Mouse (Mus musculus) midbrain, embryonic 16.5 days (tissue): Measurements from ENCODE around the gene Tmem121b. TPM values are rescaled to one million over a fixed set of nuclear protein-coding genes. Genes with fewer than 3 reads are reported as not detected.
A peak's percentile ranks its signal among the peaks of the same experiment; 100 is the strongest.

Experiments used
- ATAC-seq: fragments of 200-750 bp; cut with Nextera tagmentation; 2 replicates; pipeline ENCODE4 v1.8.0; 2017; ENCODE audit warnings: moderate TSS enrichment
- H3K27ac ChIP-seq: fragments of 300-500 bp; sonication (generic); 2 replicates; pipeline ENCODE4 v1.5.1; 2014; ENCODE audit warnings: mild to moderate bottlenecking, low read length, mixed read lengths
- H3K27me3 ChIP-seq: fragments of 300-500 bp; sonication (generic); 2 replicates; pipeline ENCODE4 v1.6.1; 2014; ENCODE audit warnings: low read depth, low read length, mixed read lengths; ENCODE audit not compliant: control insufficient read depth, insufficient read depth
- H3K36me3 ChIP-seq: fragments of 300-500 bp; sonication (generic); 2 replicates; pipeline ENCODE4 v1.6.1; 2014; ENCODE audit warnings: mild to moderate bottlenecking, low read length, moderate library complexity, mixed read lengths; ENCODE audit not compliant: control insufficient read depth, insufficient read depth
- H3K4me1 ChIP-seq: fragments of 300-500 bp; sonication (generic); 2 replicates; pipeline ENCODE4 v1.6.1; 2014; ENCODE audit warnings: mild to moderate bottlenecking, low read length, mixed read lengths; ENCODE audit not compliant: control insufficient read depth, insufficient read depth
- H3K4me2 ChIP-seq: fragments of 300-500 bp; sonication (generic); 2 replicates; pipeline ENCODE4 v1.6.1; 2014; ENCODE audit warnings: mild to moderate bottlenecking, low read length, mixed read lengths
- H3K4me3 ChIP-seq: fragments of 300-500 bp; sonication (generic); 2 replicates; pipeline ENCODE4 v1.5.1; 2014; ENCODE audit warnings: low read depth, mild to moderate bottlenecking, low read length, moderate library complexity, mixed read lengths
- H3K9ac ChIP-seq: fragments of 300-500 bp; sonication (generic); 2 replicates; pipeline ENCODE4 v1.6.1; 2014; ENCODE audit warnings: low read depth, low read length, mixed read lengths
- H3K9me3 ChIP-seq: fragments of 300-500 bp; sonication (generic); replicated peaks from 2 replicates; pipeline ENCODE4 v1.6.1; 2014; ENCODE audit warnings: mild to moderate bottlenecking, low read length, mixed read lengths; ENCODE audit not compliant: control insufficient read depth, poor library complexity, severe bottlenecking
- WGBS: fragments of 180-500 bp; shearing (Covaris S2); extraction: QIAGEN DNeasy Blood & Tissue Kit; methylation state at CpG from one replicate; pipeline ENCODE4 v1.1.7; 2014; 5-methylcytosine and 5-hydroxymethylcytosine counted together
- polyA plus RNA-seq: library from polyadenylated mRNA; unstranded; fragments of >200 nt; fragmentation: Nextera tagmentation; extraction: Ambion mirVana; gene quantifications from 2 replicates; pipeline ENCODE4 v1.2.1, GENCODE M21; 2015

The Tmem121b gene
- polyA plus RNA-seq, 1 experiment from 2014 or later = 2.6 TPM

DNA sequence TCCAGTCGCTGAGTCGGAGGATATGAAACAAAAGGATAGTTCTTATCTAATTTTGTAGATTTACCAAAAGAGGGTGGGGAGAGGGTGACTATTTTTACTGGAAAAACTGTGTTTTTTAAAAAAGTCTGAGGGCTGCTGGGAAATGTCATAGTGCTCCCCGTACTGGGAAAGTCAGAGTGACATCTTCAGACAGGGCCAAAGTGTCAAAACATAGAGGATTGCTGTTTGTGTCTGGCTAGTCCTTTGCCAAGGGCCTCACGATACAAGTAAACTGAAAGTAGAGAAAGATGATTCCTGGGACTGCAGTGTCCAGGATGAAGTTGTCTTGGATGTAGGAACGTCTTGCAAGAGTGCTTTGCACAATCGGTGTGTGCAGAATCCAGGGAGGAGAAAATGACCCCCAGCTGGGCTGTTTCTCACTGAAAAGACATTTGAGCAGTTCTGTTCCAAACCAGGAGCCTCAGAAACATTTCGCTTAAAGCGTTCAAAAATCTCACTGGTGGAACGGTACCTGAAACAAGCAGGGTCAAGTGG lies 29.1 kb downstream of the Tmem121b start:
- ATAC-seq = no peak
- H3K4me1 ChIP-seq = peaks cover 5% of the 10 kb centered on the region
- H3K27ac ChIP-seq = no peak overlapping the region
- H3K36me3 ChIP-seq = no peaks in the 10 kb centered on the region
- 52% methylated on average over 9 of the region's 9 CpGs for WGBS
- no peaks in the 10 kb centered on the region for H3K9me3 ChIP-seq
- peaks cover 25% of the 10 kb centered on the region for H3K27me3 ChIP-seq
- no peak overlapping the region for H3K4me3 ChIP-seq
- H3K9ac ChIP-seq = no peak overlapping the region
- H3K4me2 ChIP-seq = no peak overlapping the region

- Histone ChIP-seq H3K27ac (no peak overlapping the region), H3K36me3 (no peaks in the 10 kb centered on the region), H3K27me3 (peaks cover 25% of the 10 kb centered on the region), H3K4me3 (peak overlapping the region; percentile 51), H3K4me1 (peaks cover 5% of the 10 kb centered on the region), H3K9ac (no peak overlapping the region), H3K9me3 (no peaks in the 10 kb centered on the region), H3K4me2 (peak overlapping the region; percentile 60)
- ATAC-seq = peak; percentile 22; the same call in 1 of the 2 replicates
- WGBS = 7% methylated on average over 11 of the region's 11 CpGs
These were observed 29.7 kb downstream of the Tmem121b start for GRCm38 (mm10) chr6:120463884-120464283.

DNA sequence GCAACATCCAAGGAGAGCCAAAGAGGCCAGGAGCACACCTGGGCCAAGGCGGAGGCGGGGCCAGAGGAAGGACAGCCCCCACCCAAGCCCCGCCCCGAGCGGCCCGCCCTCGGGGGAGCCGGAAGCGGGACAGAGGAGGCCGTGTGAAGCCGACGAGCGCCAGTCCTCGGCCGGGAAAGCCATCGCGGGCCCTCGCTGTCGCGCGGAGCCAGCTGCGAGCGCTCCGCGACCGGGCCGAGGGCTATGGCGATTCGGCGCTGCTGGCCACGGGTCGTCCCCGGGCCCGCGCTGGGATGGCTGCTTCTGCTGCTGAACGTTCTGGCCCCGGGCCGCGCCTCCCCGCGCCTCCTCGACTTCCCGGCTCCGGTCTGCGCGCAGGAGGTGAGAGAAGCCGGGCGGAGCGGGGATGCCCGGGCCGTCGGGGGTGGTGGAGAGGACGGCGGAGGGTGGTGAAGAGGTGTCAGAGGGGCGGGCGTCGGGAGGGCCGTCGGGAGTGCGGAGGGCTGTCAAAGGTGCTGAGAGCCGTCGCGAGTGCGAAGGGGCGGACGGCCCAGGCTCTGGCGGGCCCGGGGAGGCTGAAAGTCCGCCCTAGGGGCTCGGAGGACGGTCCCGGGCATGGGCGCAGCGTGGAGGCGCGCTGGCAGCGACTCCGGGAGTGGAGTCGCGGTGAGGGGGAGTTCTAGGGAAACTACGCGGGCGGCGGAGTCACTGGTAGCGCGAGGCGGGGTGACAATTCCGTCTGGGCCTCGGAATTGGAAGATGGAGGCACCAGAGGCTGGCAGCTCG lies 30.3 kb downstream of the Tmem121b start, which contains the start of gene Il17ra:
Gene Il17ra (plus strand): TSS at position 162 of the 786 bp plus-strand sequence.
- Histone ChIP-seq H3K9ac (peak within 1 kb of the TSS; percentile 55), H3K4me3 (peak within 1 kb of the TSS; percentile 51), H3K36me3 (no peaks in the 10 kb centered on the region), H3K4me1 (peaks cover 5% of the 10 kb centered on the region), H3K27me3 (peaks cover 25% of the 10 kb centered on the region), H3K4me2 (peak within 1 kb of the TSS; percentile 60), H3K9me3 (no peaks in the 10 kb centered on the region), H3K27ac (no peak within 1 kb of the TSS)
- under 1% methylated on average over 65 of the region's 90 CpGs for WGBS
- peak; percentile 79 for ATAC-seq

DNA sequence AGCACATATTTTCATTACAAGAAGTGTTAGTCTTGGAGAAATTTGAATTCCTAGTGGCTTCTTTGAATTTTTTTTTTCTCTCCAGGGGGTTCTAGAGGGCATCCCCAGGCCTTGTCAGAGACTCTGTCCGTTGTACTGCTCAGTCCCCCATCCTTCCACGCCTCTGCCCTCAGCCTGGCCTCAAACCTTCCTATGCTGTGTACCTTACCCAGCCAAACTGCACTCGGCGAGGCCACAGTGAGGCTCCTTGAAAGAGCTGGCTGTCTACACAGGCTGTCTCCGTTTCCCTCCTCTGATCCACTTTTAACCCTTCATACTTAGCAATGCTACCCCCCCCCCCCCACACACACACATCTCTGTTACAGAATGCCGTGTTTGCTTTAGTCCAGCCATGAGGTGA lies 31.4 kb downstream of the Tmem121b start:
- Histone ChIP-seq H3K9ac (no peak overlapping the region), H3K4me2 (no peak overlapping the region), H3K4me1 (peaks cover 5% of the 10 kb centered on the region), H3K27me3 (peaks cover 25% of the 10 kb centered on the region), H3K27ac (no peak overlapping the region), H3K36me3 (no peaks in the 10 kb centered on the region), H3K9me3 (no peaks in the 10 kb centered on the region), H3K4me3 (no peak overlapping the region)
- 61% methylated on average over 6 of the region's 6 CpGs for WGBS
- ATAC-seq = no peak

GRCm38 (mm10) chr6:120461217-120461616 lies 32.4 kb downstream of the Tmem121b start:
- Histone ChIP-seq H3K4me2 (no peak overlapping the region), H3K4me3 (no peak overlapping the region), H3K27me3 (peaks cover 25% of the 10 kb centered on the region), H3K36me3 (no peaks in the 10 kb centered on the region), H3K9me3 (no peaks in the 10 kb centered on the region), H3K4me1 (peaks cover 5% of the 10 kb centered on the region), H3K9ac (no peak overlapping the region), H3K27ac (no peak overlapping the region)
- WGBS = 72% methylated on average over 15 of the region's 15 CpGs
- no peak for ATAC-seq

GRCm38 (mm10) chr6:120457751-120458150 lies 35.9 kb downstream of the Tmem121b start:
- ATAC-seq = no peak
- Histone ChIP-seq H3K4me2 (no peak overlapping the region), H3K27ac (no peak overlapping the region), H3K27me3 (peaks cover 13% of the 10 kb centered on the region), H3K4me1 (no peaks in the 10 kb centered on the region), H3K4me3 (no peak overlapping the region), H3K9me3 (no peaks in the 10 kb centered on the region), H3K9ac (no peak overlapping the region), H3K36me3 (no peaks in the 10 kb centered on the region)
- 92% methylated on average over 5 of the region's 5 CpGs for WGBS

- Histone ChIP-seq H3K27me3 (peaks cover 10% of the 10 kb centered on the region), H3K4me3 (no peak overlapping the region), H3K9ac (no peak overlapping the region), H3K27ac (no peak overlapping the region), H3K4me1 (no peaks in the 10 kb centered on the region), H3K4me2 (no peak overlapping the region), H3K36me3 (no peaks in the 10 kb centered on the region), H3K9me3 (no peaks in the 10 kb centered on the region)
- ATAC-seq = no peak
- WGBS = 66% methylated on average over 7 of the region's 7 CpGs
These were observed 36.5 kb downstream of the Tmem121b start for GRCm38 (mm10) chr6:120457074-120457473.

DNA sequence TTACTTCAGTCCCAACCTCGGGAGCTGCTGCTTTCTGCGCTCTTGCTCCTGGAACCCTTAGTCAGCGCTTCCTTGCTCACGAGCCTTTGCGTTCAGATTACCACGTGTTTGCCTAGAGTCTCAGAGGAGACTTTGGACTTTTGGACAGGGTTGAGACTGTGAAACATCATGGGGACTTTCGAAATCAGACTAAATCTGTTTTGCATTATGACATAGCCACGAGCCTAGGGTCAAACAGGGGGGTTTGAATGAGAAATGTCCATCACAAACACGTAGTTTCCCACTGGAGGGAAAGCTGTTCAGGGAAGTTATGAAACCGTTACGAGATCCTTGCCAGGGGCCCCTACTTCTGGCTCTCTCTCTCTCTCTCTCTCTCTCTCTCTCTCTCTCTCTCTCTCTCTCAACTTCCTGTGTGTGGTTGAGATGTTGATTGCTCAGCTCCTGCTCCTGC lies 39.0 kb downstream of the Tmem121b start:
- Histone ChIP-seq H3K4me1 (no peaks in the 10 kb centered on the region), H3K27ac (no peak overlapping the region), H3K9me3 (no peaks in the 10 kb centered on the region), H3K9ac (no peak overlapping the region), H3K4me3 (no peak overlapping the region), H3K27me3 (no peaks in the 10 kb centered on the region), H3K4me2 (no peak overlapping the region), H3K36me3 (no peaks in the 10 kb centered on the region)
- 68% methylated on average over 11 of the region's 11 CpGs for WGBS
- no peak for ATAC-seq

- H3K4me2 ChIP-seq = no peak overlapping the region
- no peaks in the 10 kb centered on the region for H3K9me3 ChIP-seq
- WGBS = 91% methylated on average over 3 of the region's 3 CpGs
- no peak for ATAC-seq
- H3K27me3 ChIP-seq = no peaks in the 10 kb centered on the region
- no peaks in the 10 kb centered on the region for H3K4me1 ChIP-seq
- no peak overlapping the region for H3K27ac ChIP-seq
- no peak overlapping the region for H3K4me3 ChIP-seq
- H3K9ac ChIP-seq = no peak overlapping the region
- H3K36me3 ChIP-seq = no peaks in the 10 kb centered on the region
These were observed 40.1 kb downstream of the Tmem121b start for GRCm38 (mm10) chr6:120453556-120453955.
